Mouse (Mus musculus): ENCODE measurements around the gene Olfr1410.

DNA sequence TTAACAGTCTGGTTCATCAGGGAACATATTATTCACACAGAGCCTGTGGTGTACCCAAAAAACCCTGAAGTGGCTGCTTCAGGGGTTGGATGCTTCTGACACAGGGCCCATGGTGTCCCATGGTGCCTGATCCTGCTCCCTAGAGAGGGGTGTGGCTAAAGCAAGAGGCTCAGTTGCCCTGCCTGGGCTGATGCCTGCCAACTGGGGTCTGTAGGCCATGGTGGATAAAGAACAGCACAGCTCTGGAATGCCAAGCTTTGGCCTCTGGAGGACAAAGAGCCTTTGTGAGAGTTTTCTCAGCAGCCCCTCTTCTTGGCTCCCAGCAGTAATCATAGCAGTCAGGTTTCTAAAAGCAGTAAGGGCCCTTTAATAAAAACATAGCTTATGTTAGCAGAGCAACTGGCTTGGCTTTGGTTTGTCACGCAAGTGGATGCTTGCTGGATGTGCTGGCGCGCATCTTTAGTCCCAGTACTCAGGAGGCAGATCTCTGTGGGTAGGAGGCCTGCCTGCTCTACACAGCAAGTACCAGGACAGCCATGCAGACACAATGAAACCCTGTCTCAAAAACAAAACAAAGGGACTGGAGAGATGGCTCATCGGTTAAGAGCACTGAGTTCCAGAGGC is 29.5 kb downstream of the Olfr1410 start:
- TF ChIP-seq CTCF (IDR thresholded peaks at IDR 0.05) = no peak
- no peak for TF ChIP-seq POLR2A (IDR thresholded peaks at IDR 0.05; ENCODE audit: insufficient read depth, low read depth, low read length)

All from heart, adult 2 months (tissue).